Mouse (Mus musculus) stomach, postnatal 0 days (tissue): Measurements from ENCODE around the gene Nrcam.

Experiments
- CTCF ChIP-seq: IDR thresholded peaks from 2 replicates; pipeline ENCODE4 v1.5.1; 2016; ENCODE audit warnings: antibody characterized with exemption, low read depth, mild to moderate bottlenecking, moderate library complexity
- EP300 ChIP-seq: optimal IDR thresholded peaks from 2 replicates; pipeline ENCODE3; 2016; ENCODE audit warnings: antibody characterized with exemption

GRCm38 (mm10) chr12:44390391-44391137 is 61.9 kb downstream of the Nrcam start:
- no peak for TF ChIP-seq CTCF
- TF ChIP-seq EP300, result no peak
